Mouse (Mus musculus) MEL (cell line): ENCODE data around the gene Cdkal1. TPM values are rescaled to one million over a fixed set of nuclear protein-coding genes. Genes with fewer than 3 reads are reported as not detected.

Experiments used
- DNase-seq: peaks from one replicate; pipeline ENCODE4 v3.0.0; 2011; ENCODE audit warnings: low read depth, low spot score
- H3K27ac ChIP-seq: 2 replicates; pipeline ENCODE4 v1.5.1; 2012; ENCODE audit warnings: low read depth, mild to moderate bottlenecking, control low read depth, low read length, moderate library complexity; ENCODE audit not compliant: control insufficient read depth
- H3K27me3 ChIP-seq, 2 experiments: fragments of 150-350 bp in 1 of 2; sonication (generic) in 1 of 2; 2 replicates each; pipeline ENCODE4 v1.6.1; 2012; ENCODE audit warnings: low read length in 2 of 2, mild to moderate bottlenecking in 2 of 2, improper control_type of control experiment in 1 of 2, moderate library complexity in 1 of 2; ENCODE audit not compliant: insufficient read depth in 2 of 2, control insufficient read depth in 1 of 2
- H3K36me3 ChIP-seq, 2 experiments: 2 replicates each; pipeline ENCODE4 v1.6.1; 2012 to 2014; ENCODE audit warnings: low read length in 2 of 2, improper control_type of control experiment in 1 of 2, inconsistent platforms in 1 of 2, mild to moderate bottlenecking in 1 of 2; ENCODE audit not compliant: insufficient read depth in 2 of 2, control insufficient read depth in 1 of 2
- H3K4me1 ChIP-seq, 2 experiments: fragments of 150-350 bp in 1 of 2; sonication (generic) in 1 of 2; 2 replicates each; pipeline ENCODE4 v1.6.1; 2012; ENCODE audit warnings: low read length in 2 of 2, improper control_type of control experiment in 1 of 2, mild to moderate bottlenecking in 1 of 2; ENCODE audit not compliant: insufficient read depth in 2 of 2, control insufficient read depth in 1 of 2
- H3K4me3 ChIP-seq, 2 experiments: fragments of 150-350 bp in 1 of 2; sonication (generic) in 1 of 2; 2 replicates each; pipeline ENCODE4 v1.5.1; 2012; ENCODE audit warnings: low read depth in 2 of 2, low read length in 2 of 2, mild to moderate bottlenecking in 2 of 2, moderate library complexity in 2 of 2, control low read depth in 1 of 2, improper control_type of control experiment in 1 of 2; ENCODE audit not compliant: control insufficient read depth in 1 of 2, insufficient read depth in 1 of 2
- H3K79me2 ChIP-seq: 2 replicates; pipeline ENCODE4 v1.6.1; 2012; ENCODE audit warnings: mild to moderate bottlenecking, low read length, moderate library complexity; ENCODE audit not compliant: control insufficient read depth, poor library complexity, insufficient read depth
- H3K9ac ChIP-seq: 2 replicates; pipeline ENCODE4 v1.6.1; 2012; ENCODE audit warnings: low read depth, mild to moderate bottlenecking, control low read depth, low read length, moderate library complexity; ENCODE audit not compliant: control insufficient read depth, poor library complexity, severe bottlenecking
- H3K9me3 ChIP-seq: fragments of 150-350 bp; sonication (generic); replicated peaks from 2 replicates; pipeline ENCODE4 v1.6.1; 2012; ENCODE audit warnings: mild to moderate bottlenecking, low read length, improper control_type of control experiment, moderate library complexity; ENCODE audit not compliant: insufficient read depth
- BHLHE40 ChIP-seq: IDR thresholded peaks from 2 replicates; pipeline ENCODE4 v1.6.1; 2012; ENCODE audit warnings: low read depth, mild to moderate bottlenecking, inconsistent platforms, low read length, improper control_type of control experiment, borderline replicate concordance
- CHD1 ChIP-seq: IDR thresholded peaks from 2 replicates; pipeline ENCODE4 v1.6.1; 2012; ENCODE audit warnings: low read depth, mild to moderate bottlenecking, inconsistent platforms, low read length, improper control_type of control experiment
- CTCF ChIP-seq, 3 experiments: IDR thresholded peaks in 2 of 3; conservative IDR thresholded peaks in 1 of 3; 2 replicates each; pipeline ENCODE4 v1.5.1; 2011 to 2012; ENCODE audit warnings: low read length in 3 of 3, low read depth in 2 of 3, mild to moderate bottlenecking in 2 of 3, improper control_type of control experiment in 1 of 3, inconsistent platforms in 1 of 3, mixed read lengths in 1 of 3, moderate library complexity in 1 of 3; ENCODE audit not compliant: control insufficient read depth in 1 of 3, insufficient read depth in 1 of 3, poor library complexity in 1 of 3, severe bottlenecking in 1 of 3
- E2F4 ChIP-seq: IDR thresholded peaks from 2 replicates; pipeline ENCODE4 v1.6.1; 2011; ENCODE audit warnings: low read depth, low read length, improper control_type of control experiment, borderline replicate concordance
- ELF1 ChIP-seq: IDR thresholded peaks from 2 replicates; pipeline ENCODE4 v1.6.1; 2014; ENCODE audit warnings: low read depth, mild to moderate bottlenecking, inconsistent platforms, low read length, improper control_type of control experiment, moderate library complexity
- EP300 ChIP-seq, 2 experiments: IDR thresholded peaks; 2 replicates each; pipeline ENCODE4 v1.6.1; 2011; ENCODE audit warnings: improper control_type of control experiment in 2 of 2, low read length in 2 of 2, low read depth in 1 of 2, mild to moderate bottlenecking in 1 of 2
- ETS1 ChIP-seq: IDR thresholded peaks from 2 replicates; pipeline ENCODE4 v1.6.1; 2012; ENCODE audit warnings: low read depth, mild to moderate bottlenecking, inconsistent platforms, low read length, improper control_type of control experiment, moderate library complexity
- GABPA ChIP-seq: IDR thresholded peaks from 2 replicates; pipeline ENCODE4 v1.6.1; 2012; ENCODE audit warnings: low read depth, mild to moderate bottlenecking, inconsistent platforms, low read length, improper control_type of control experiment, moderate library complexity
- GATA1 ChIP-seq: IDR thresholded peaks from 2 replicates; pipeline ENCODE4 v1.6.1; 2011; ENCODE audit warnings: low read depth, low read length, improper control_type of control experiment
- JUND ChIP-seq: IDR thresholded peaks from 2 replicates; pipeline ENCODE4 v1.6.1; 2011; ENCODE audit warnings: low read depth, mild to moderate bottlenecking, improper control_type of control experiment, low read length
- KAT2A ChIP-seq: conservative IDR thresholded peaks from 2 replicates; pipeline ENCODE4 v1.6.1; 2012; ENCODE audit warnings: low read depth, low read length, improper control_type of control experiment, inconsistent platforms
- MAFK ChIP-seq: IDR thresholded peaks from 2 replicates; pipeline ENCODE4 v1.6.1; 2011; ENCODE audit warnings: low read depth, mild to moderate bottlenecking, low read length, improper control_type of control experiment, borderline replicate concordance
- MAX ChIP-seq: IDR thresholded peaks from 2 replicates; pipeline ENCODE4 v1.6.1; 2011; ENCODE audit warnings: low read length, improper control_type of control experiment
- MAZ ChIP-seq: IDR thresholded peaks from 2 replicates; pipeline ENCODE4 v1.6.1; 2012; ENCODE audit warnings: low read depth, mild to moderate bottlenecking, inconsistent platforms, low read length, improper control_type of control experiment
- MEF2A ChIP-seq: IDR thresholded peaks from 2 replicates; pipeline ENCODE4 v1.6.1; 2014; ENCODE audit warnings: low read depth, mild to moderate bottlenecking, inconsistent platforms, low read length, improper control_type of control experiment; ENCODE audit not compliant: poor library complexity, insufficient replicate concordance, severe bottlenecking; ENCODE audit errors: extremely low read depth
- MXI1 ChIP-seq: IDR thresholded peaks from 2 replicates; pipeline ENCODE4 v1.6.1; 2011; ENCODE audit warnings: mild to moderate bottlenecking, low read depth, low read length, improper control_type of control experiment
- MYB ChIP-seq: IDR thresholded peaks from 2 replicates; pipeline ENCODE4 v1.6.1; 2011; ENCODE audit warnings: mild to moderate bottlenecking, low read depth, low read length, improper control_type of control experiment
- NELFE ChIP-seq: IDR thresholded peaks from 2 replicates; pipeline ENCODE4 v1.6.1; 2011; ENCODE audit warnings: low read depth, low read length, improper control_type of control experiment
- NRF1 ChIP-seq: IDR thresholded peaks from 2 replicates; pipeline ENCODE4 v1.6.1; 2014; ENCODE audit warnings: low read depth, mild to moderate bottlenecking, inconsistent platforms, low read length, improper control_type of control experiment, moderate library complexity; ENCODE audit not compliant: poor library complexity, insufficient read depth, severe bottlenecking
- POLR2A ChIP-seq, 2 experiments: IDR thresholded peaks; 2 replicates each; pipeline ENCODE4 v1.6.1; 2011 to 2012; ENCODE audit warnings: low read length in 2 of 2, mild to moderate bottlenecking in 2 of 2, control low read depth in 1 of 2, improper control_type of control experiment in 1 of 2, low read depth in 1 of 2, moderate library complexity in 1 of 2; ENCODE audit not compliant: control insufficient read depth in 1 of 2, insufficient read depth in 1 of 2, poor library complexity in 1 of 2
- POLR2AphosphoS5 ChIP-seq: IDR thresholded peaks from 2 replicates; pipeline ENCODE4 v1.6.1; 2012; ENCODE audit warnings: low read depth, borderline replicate concordance, mild to moderate bottlenecking, inconsistent platforms, low read length, moderate library complexity, mixed read lengths
- RAD21 ChIP-seq: IDR thresholded peaks from 2 replicates; pipeline ENCODE4 v1.6.1; 2011; ENCODE audit warnings: mild to moderate bottlenecking, low read depth, low read length, improper control_type of control experiment
- RCOR1 ChIP-seq: IDR thresholded peaks from 2 replicates; pipeline ENCODE4 v1.6.1; 2012; ENCODE audit warnings: low read depth, mild to moderate bottlenecking, inconsistent platforms, low read length, improper control_type of control experiment
- SIN3A ChIP-seq: IDR thresholded peaks from 2 replicates; pipeline ENCODE4 v1.6.1; 2012; ENCODE audit warnings: low read length, improper control_type of control experiment, inconsistent platforms
- SMC3 ChIP-seq: IDR thresholded peaks from 2 replicates; pipeline ENCODE4 v1.6.1; 2011; ENCODE audit warnings: low read depth, low read length, improper control_type of control experiment
- TAL1 ChIP-seq: IDR thresholded peaks from 2 replicates; pipeline ENCODE4 v1.6.1; 2012; ENCODE audit warnings: mild to moderate bottlenecking, inconsistent platforms, low read length, moderate library complexity, mixed read lengths
- TBP ChIP-seq: IDR thresholded peaks from 2 replicates; pipeline ENCODE4 v1.8.0; 2011; ENCODE audit warnings: low read depth, low read length, improper control_type of control experiment
- TCF12 ChIP-seq: IDR thresholded peaks from 2 replicates; pipeline ENCODE4 v1.6.1; 2014; ENCODE audit warnings: low read depth, mild to moderate bottlenecking, inconsistent platforms, low read length, improper control_type of control experiment, moderate library complexity
- UBTF ChIP-seq: IDR thresholded peaks from 2 replicates; pipeline ENCODE4 v1.6.1; 2012; ENCODE audit warnings: low read depth, mild to moderate bottlenecking, inconsistent platforms, low read length, improper control_type of control experiment, moderate library complexity, borderline replicate concordance; ENCODE audit not compliant: insufficient read depth
- USF1 ChIP-seq: IDR thresholded peaks from 2 replicates; pipeline ENCODE4 v1.6.1; 2014; ENCODE audit warnings: low read depth, mild to moderate bottlenecking, inconsistent platforms, low read length, improper control_type of control experiment, moderate library complexity
- USF2 ChIP-seq, 2 experiments: IDR thresholded peaks; 2 replicates each; pipeline ENCODE4 v1.6.1; 2011 to 2012; ENCODE audit warnings: improper control_type of control experiment in 2 of 2, low read length in 2 of 2, borderline replicate concordance in 1 of 2, inconsistent platforms in 1 of 2, low read depth in 1 of 2, mild to moderate bottlenecking in 1 of 2; ENCODE audit not compliant: insufficient read depth in 1 of 2
- ZC3H11A ChIP-seq: IDR thresholded peaks from 2 replicates; pipeline ENCODE4 v1.6.1; 2012; ENCODE audit warnings: low read depth, mild to moderate bottlenecking, inconsistent platforms, low read length, improper control_type of control experiment
- ZKSCAN1 ChIP-seq: IDR thresholded peaks from 2 replicates; pipeline ENCODE4 v1.6.1; 2012; ENCODE audit warnings: low read depth, mild to moderate bottlenecking, inconsistent platforms, low read length, improper control_type of control experiment, moderate library complexity
- ZMIZ1 ChIP-seq: IDR thresholded peaks from 2 replicates; pipeline ENCODE4 v1.6.1; 2012; ENCODE audit warnings: low read depth, mild to moderate bottlenecking, inconsistent platforms, low read length, improper control_type of control experiment, moderate library complexity
- ZNF384 ChIP-seq: IDR thresholded peaks from 2 replicates; pipeline ENCODE4 v1.6.1; 2012; ENCODE audit warnings: low read depth, mild to moderate bottlenecking, inconsistent platforms, low read length, improper control_type of control experiment
- polyA plus RNA-seq, 2 experiments: library from polyadenylated mRNA; stranded (reverse) in 1 of 2; unstranded in 1 of 2; fragments of >175 nt in 1 of 2; fragments of >200 nt in 1 of 2; gene quantifications; 2 replicates each; pipeline versions ENCODE4 v1.2.1 to v1.2.4; 2012; ENCODE audit warnings: low replicate concordance in 2 of 2, low read depth in 1 of 2; ENCODE audit not compliant: insufficient read length in 2 of 2, insufficient read depth in 1 of 2, missing spikeins in 1 of 2
- total RNA-seq: library from RNA; depleted of rRNA; stranded (reverse); fragments of 300-350 nt; gene quantifications from 2 replicates; pipeline ENCODE4 v1.2.3, GENCODE M21; 2012; rRNA removed

The Cdkal1 gene
- total RNA-seq (11.0 and 11.3 TPM in 2 replicates), polyA plus RNA-seq (10 to 100 TPM in 1 of 2 experiments, not detected in 1; 10.6 TPM)

- Histone ChIP-seq H3K9ac (peak within 1 kb of the TSS; percentile 92), H3K79me2 (peaks cover 23% of the 10 kb centered on the region), H3K27ac (peak within 1 kb of the TSS; percentile 90), H3K4me1 (peaks cover 0 to 2% of the 10 kb centered on the region in 2 experiments; a peak in 2 of 4 replicates), H3K4me3 (peak within 1 kb of the TSS; percentile 85 to 96), H3K9me3 (no peaks in the 10 kb centered on the region), H3K36me3 (peaks cover 0 to 15% of the 10 kb centered on the region in 2 experiments; a peak in 3 of 4 replicates), H3K27me3 (no peaks in the 10 kb centered on the region)
- peak; percentile 96 for DNase-seq
- TF ChIP-seq MAX (peak; percentile 10), SIN3A (peak; percentile 92), ZKSCAN1 (no peak), SMC3 (no peak), TCF12 (peak; percentile 80), MXI1 (peak; percentile 79), GABPA (no peak), BHLHE40 (no peak), MAFK (no peak), NELFE (peak; percentile 88), MEF2A (no peak), USF2 (IDR thresholded peaks at IDR 0.05; ENCODE audit: borderline replicate concordance in 1 of 2, insufficient read depth in 1 of 2, low read depth in 1 of 2, low read length in 2 of 2) (no peak), ZNF384 (peak; percentile 67), USF1 (0 out of 2 replicates have a peak, but pooled peaks have one; percentile 26), ZC3H11A (no peak), UBTF (peak; percentile 75; the same call in 1 of the 2 replicates), MAZ (no peak), ZMIZ1 (peak; percentile 38; the same call in 1 of the 2 replicates), GATA1 (peak; percentile 79), RAD21 (no peak), TAL1 (no peak), EP300 (IDR thresholded peaks at IDR 0.05; ENCODE audit: low read depth in 1 of 2, low read length in 2 of 2) (peak in 1 of 2 experiments; percentile 20; a peak in 1 of 4 replicates), RCOR1 (no peak), TBP (peak; percentile 94), ELF1 (peak; percentile 72), E2F4 (peak; percentile 94), NRF1 (peak; percentile 90), POLR2A (IDR thresholded peaks at IDR 0.05; ENCODE audit: control insufficient read depth in 1 of 2, insufficient read depth in 1 of 2, low read depth in 1 of 2, low read length in 2 of 2, poor library complexity in 1 of 2) (peak; percentile 59 to 91; a peak in 3 of 4 replicates), CTCF (IDR thresholded peaks at IDR 0.05 in 2 of 3, conservative IDR thresholded peaks at IDR 0.05 in 1 of 3; ENCODE audit: control insufficient read depth in 1 of 3, insufficient read depth in 1 of 3, low read depth in 2 of 3, low read length in 3 of 3, poor library complexity in 1 of 3, severe bottlenecking in 1 of 3) (no peak), ETS1 (0 out of 2 replicates have a peak, but pooled peaks have one; percentile 23), KAT2A (peak; percentile 85), JUND (no peak), CHD1 (no peak), MYB (no peak), POLR2AphosphoS5 (no peak)
These were observed at the start of gene Cdkal1 for GRCm38 (mm10) chr13:29855281-29856031. TSS of gene Cdkal1 (minus strand) at chr13:29855674.
